Mouse (Mus musculus): ENCODE measurements around the gene Lamb3.

GRCm38 (mm10) chr1:193198312-193198711 lies 9.2 kb upstream of the Lamb3 start:
- TF ChIP-seq CTCF (IDR thresholded peaks at IDR 0.05; ENCODE audit: low read depth, low read length) (no peak), POLR2AphosphoS5 (IDR thresholded peaks at IDR 0.05; ENCODE audit: insufficient replicate concordance, low read depth, low read length) (no peak)

Measured in G1E (cell line).